Mouse (Mus musculus): Measurements from ENCODE around the gene Lmx1b.
A peak's percentile ranks its signal among the peaks of the same experiment; 100 is the strongest.

The Lmx1b gene

GRCm38 (mm10) chr2:33630081-33631021 is 10.0 kb downstream of the Lmx1b start:
- no peak for DNase-seq

GRCm38 (mm10) chr2:33629641-33630040 is 10.7 kb downstream of the Lmx1b start:
- DNase-seq: no peak

DNA sequence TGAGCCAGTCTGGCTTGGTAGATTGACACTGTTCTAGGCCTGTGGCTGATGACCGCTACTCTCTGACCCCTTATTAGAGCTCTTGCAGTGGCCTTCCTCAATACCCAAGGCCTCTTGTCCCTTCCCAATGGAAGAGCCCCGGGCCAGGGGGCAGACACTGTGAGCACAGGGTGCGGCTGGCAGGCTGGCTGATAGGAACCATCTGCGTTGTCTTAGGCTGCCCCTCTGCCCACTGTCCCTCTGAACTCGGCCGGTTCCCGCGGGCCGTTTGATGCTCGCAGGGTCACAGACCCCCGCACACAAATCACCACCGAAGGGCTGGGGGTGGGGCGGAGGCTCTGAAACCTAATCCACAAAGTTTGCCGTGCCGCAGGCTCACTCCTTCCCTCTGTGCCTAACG is 11.5 kb downstream of the Lmx1b start:
- no peak for DNase-seq

DNA sequence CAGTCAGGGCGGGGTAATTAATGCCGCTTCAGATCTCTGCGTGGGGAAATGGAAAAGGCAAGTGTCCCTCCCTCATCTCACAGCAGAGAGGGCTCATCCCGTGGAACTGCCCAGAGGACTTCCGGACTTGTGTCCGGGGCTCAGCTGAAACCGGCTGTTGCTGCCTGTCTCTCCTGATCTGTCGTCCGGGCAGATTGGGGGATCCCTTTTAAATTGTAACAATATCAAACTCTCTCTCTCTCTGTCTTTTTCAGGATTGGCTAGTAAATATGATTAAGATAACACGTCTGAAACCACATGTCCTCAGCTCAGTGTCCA is 13.3 kb downstream of the Lmx1b start:
- DNase-seq: no peak

DNA sequence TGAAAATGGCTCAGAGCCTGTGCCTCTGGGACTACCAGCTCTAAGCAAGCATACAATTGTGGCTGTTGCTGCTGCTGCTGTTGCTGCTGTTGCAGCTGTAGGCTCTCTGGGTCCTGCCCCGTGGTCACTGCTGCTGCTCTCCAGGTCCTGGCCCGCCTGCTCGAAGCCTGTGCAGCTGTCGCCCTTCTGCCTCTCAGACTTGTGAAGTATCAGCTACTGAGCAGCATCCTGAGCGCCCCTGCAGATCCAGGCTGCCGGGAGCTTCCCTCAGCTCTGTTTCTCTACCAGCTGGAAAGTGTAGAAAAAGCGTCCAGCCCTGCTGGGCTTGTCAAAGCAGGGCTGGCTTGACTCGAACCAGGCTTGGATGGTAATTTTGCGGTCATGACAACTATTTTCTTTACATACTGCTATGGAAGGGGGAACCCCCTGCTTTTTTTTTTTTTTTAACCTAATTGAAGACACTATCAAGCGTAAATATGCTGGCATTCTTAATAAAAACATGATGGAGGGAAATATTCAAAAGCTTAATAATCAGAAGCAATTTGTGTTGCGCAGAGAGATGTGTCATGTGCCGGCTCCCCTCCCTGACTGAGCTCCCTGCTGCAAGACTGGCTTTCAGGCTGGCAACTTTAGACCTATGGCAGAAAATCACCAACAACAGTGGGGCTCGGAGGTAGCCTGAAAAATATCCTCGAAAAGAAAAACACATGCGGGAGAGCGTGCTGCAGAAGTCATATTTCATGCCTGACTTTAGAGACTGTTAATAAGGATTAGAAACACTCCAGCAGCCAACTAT is 13.9 kb downstream of the Lmx1b start:
- no peak for DNase-seq

GRCm38 (mm10) chr2:33617670-33618069 is 22.6 kb downstream of the Lmx1b start:
- no peak for DNase-seq

DNA sequence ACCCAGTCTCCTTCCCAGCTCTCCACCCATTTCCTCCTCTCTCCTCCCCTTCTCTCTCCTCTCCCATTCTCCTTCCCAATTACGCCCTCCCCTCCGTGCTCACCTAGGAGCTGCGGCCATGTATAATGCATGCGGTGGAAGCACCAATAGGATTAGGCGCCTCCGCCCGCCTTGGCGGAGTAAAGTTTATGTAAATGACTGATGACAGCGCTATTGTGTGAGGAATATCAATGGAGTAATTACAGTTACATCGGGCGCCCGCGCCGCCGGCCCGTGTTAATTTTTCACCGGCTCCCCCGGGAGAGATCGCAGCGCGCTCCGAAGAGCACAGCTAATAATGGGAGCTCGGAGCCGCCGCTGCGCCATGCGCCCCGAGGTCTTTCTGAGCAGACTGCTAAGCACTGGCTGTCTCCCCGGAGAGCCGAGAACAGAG is 23.9 kb downstream of the Lmx1b start:
- DNase-seq: no peak

DNA sequence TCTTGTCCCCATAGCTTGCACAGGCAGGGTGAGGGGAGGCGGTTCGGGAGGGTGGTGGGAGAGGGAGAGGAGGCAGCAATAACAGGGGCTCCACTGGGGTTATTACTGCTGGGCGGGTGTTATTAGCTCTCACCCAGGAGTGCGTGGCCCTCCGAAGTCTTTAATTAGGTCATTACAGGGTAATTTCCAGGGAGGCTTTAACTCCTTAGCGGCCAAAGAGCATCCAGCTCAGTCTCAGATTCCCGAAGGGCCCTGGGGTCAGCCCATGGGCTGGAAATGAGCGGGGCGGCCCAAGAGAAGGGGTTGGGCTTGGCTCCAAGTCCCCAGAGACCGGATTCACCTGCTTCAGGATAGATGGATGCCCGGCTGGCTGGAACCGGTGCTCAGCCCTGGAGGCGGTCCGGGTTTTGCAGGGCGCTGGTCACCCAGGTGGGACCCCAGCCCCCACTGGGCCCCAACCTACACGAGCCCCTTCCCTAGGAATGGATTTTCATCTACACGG is 24.4 kb downstream of the Lmx1b start:
- no peak for DNase-seq

- no peak for DNase-seq
These were observed 34.6 kb downstream of the Lmx1b start for GRCm38 (mm10) chr2:33605487-33606256.

GRCm38 (mm10) chr2:33604846-33605486 is 35.3 kb downstream of the Lmx1b start:
- DNase-seq: no peak

- DNase-seq: peak; percentile 51
These were observed 39.8 kb downstream of the Lmx1b start for GRCm38 (mm10) chr2:33600520-33600919.

- DNase-seq: no peak
These were observed 42.9 kb downstream of the Lmx1b start for GRCm38 (mm10) chr2:33597384-33597783.

GRCm38 (mm10) chr2:33595085-33595423 is 45.3 kb downstream of the Lmx1b start:
- no peak for DNase-seq

- DNase-seq: no peak
These were observed 45.9 kb downstream of the Lmx1b start for GRCm38 (mm10) chr2:33594181-33595084.

GRCm38 (mm10) chr2:33592931-33593555 is 47.3 kb downstream of the Lmx1b start:
- DNase-seq: no peak

- DNase-seq: no peak
These were observed 51.0 kb downstream of the Lmx1b start for GRCm38 (mm10) chr2:33589280-33589679.

- no peak for DNase-seq
These were observed 55.1 kb downstream of the Lmx1b start for GRCm38 (mm10) chr2:33584937-33585910.

DNA sequence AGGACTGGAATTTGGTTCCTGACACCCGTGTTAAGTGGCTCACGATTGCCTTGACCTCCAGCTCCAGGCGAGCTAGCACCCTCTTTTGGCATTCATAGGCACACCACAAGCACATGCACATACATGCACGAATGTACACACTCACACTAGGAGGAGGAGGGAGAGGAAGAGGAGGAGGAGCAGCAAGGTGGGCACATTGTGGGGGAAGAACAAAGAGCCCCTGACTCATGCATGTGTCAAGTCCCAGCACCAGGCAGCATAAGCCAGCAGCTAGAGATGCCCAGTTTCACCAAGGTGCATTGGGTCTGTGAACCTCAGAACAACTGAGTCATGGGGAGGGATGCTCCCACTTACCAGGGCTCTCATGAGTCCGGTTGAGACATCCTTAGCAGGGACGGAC is 56.5 kb downstream of the Lmx1b start:
- no peak for DNase-seq

- DNase-seq: peak; percentile 44
These were observed 57.0 kb downstream of the Lmx1b start for GRCm38 (mm10) chr2:33583317-33583716.

All from thymus, postnatal 4 days (tissue).